Mouse (Mus musculus): ENCODE measurements around the gene Tprkb. TPM values are rescaled to one million over a fixed set of nuclear protein-coding genes. Genes with fewer than 3 reads are reported as not detected.
"Not testable (repeated sequence)": the region's sequence is repeated elsewhere in the genome, so short reads cannot be mapped to it uniquely, and the experiment has no call there.

The Tprkb gene
- polyA plus RNA-seq, 1 experiment from 2014 or later: 23.3 TPM

DNA sequence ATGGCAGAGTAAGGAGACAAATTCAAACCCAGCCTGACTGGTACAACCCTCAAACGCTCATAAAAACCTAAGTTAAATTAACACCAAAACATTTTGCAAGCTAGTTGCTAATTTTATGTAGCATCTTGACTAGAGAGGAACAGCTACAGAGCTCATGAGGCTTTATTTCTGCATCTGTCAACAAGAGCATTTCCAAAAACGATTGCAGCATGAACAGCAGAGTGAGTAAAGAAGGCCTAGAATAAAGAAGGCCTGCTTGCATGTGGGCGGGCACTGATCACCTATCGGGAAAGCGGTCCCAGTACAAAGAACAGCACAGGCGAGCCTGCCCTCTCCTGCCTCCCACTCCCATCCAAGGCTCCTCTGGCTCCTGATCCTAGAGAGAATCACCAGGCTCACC lies 36.9 kb downstream of the Tprkb start:
- no peaks in the 10 kb centered on the region for H3K9me3 ChIP-seq (replicated peaks)
- ATAC-seq (replicated peaks; ENCODE audit: insufficient number of reproducible peaks, insufficient read depth, low FRiP score, low read depth): no peak
- H3K4me1 ChIP-seq (replicated peaks): no peaks in the 10 kb centered on the region
- no peak overlapping the region for H3K9ac ChIP-seq
- no peak overlapping the region for H3K4me3 ChIP-seq
- no peaks in the 10 kb centered on the region for H3K27me3 ChIP-seq
- WGBS: 87% methylated on average over 6 of the region's 6 CpGs
- no peak overlapping the region for H3K4me2 ChIP-seq
- peaks cover 94% of the 10 kb centered on the region for H3K36me3 ChIP-seq
- no peak overlapping the region for H3K27ac ChIP-seq

DNA sequence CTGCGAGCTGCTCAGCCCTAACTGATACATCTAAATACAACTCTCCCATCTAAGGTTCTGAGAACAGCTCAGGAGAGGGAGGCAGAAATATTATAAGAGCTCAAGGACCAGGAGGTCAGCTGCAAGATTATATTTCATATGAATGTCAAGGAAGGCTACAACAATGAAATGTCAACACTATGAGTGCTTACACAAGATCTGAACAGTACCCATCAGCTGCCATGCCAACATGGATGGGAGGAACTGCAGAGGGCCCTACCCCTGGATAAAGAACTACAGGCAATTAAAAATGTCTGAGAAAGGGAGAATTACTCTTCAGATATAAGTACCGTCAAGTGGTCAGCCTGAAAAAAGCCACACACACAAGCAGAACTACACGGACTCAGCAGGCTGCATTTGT lies 45.9 kb downstream of the Tprkb start:
- peaks cover 51% of the 10 kb centered on the region for H3K36me3 ChIP-seq
- no peak for ATAC-seq (replicated peaks; ENCODE audit: insufficient number of reproducible peaks, insufficient read depth, low FRiP score, low read depth)
- H3K4me1 ChIP-seq (replicated peaks): peaks cover 10% of the 10 kb centered on the region
- no peak overlapping the region for H3K9ac ChIP-seq
- no peak overlapping the region for H3K4me3 ChIP-seq
- H3K27ac ChIP-seq: no peak overlapping the region
- WGBS: 81% methylated on average over 3 of the region's 3 CpGs
- H3K4me2 ChIP-seq: no peak overlapping the region
- no peaks in the 10 kb centered on the region for H3K9me3 ChIP-seq (replicated peaks)
- no peaks in the 10 kb centered on the region for H3K27me3 ChIP-seq

GRCm38 (mm10) chr6:85961101-85962091 lies 49.7 kb downstream of the Tprkb start, which contains the start of gene Dusp11:
Gene Dusp11, minus strand, starts transcription at chr6:85961667.
- under 1% methylated on average over 70 of the region's 70 CpGs for WGBS
- Histone ChIP-seq H3K9me3 (replicated peaks) (no peaks in the 10 kb centered on the region), H3K9ac (peak within 1 kb of the TSS; percentile 91), H3K4me1 (replicated peaks) (peaks cover 14% of the 10 kb centered on the region), H3K4me3 (peak within 1 kb of the TSS; percentile 72), H3K4me2 (peak within 1 kb of the TSS; percentile 67), H3K27me3 (no peaks in the 10 kb centered on the region), H3K36me3 (peaks cover 22% of the 10 kb centered on the region), H3K27ac (peak within 1 kb of the TSS; percentile 98)
- ATAC-seq (replicated peaks; ENCODE audit: insufficient number of reproducible peaks, insufficient read depth, low FRiP score, low read depth): peak; percentile 95

GRCm38 (mm10) chr6:85966081-85966480 lies 54.4 kb downstream of the Tprkb start:
- peaks cover 16% of the 10 kb centered on the region for H3K4me1 ChIP-seq (replicated peaks)
- H3K27me3 ChIP-seq; H3K4me3 ChIP-seq; H3K27ac ChIP-seq; H3K9ac ChIP-seq; H3K9me3 ChIP-seq (replicated peaks); H3K36me3 ChIP-seq; ATAC-seq (replicated peaks; ENCODE audit: insufficient number of reproducible peaks, insufficient read depth, low FRiP score, low read depth); H3K4me2 ChIP-seq: not testable (repeated sequence)
- WGBS: 41% methylated on average over 6 of the region's 6 CpGs

DNA sequence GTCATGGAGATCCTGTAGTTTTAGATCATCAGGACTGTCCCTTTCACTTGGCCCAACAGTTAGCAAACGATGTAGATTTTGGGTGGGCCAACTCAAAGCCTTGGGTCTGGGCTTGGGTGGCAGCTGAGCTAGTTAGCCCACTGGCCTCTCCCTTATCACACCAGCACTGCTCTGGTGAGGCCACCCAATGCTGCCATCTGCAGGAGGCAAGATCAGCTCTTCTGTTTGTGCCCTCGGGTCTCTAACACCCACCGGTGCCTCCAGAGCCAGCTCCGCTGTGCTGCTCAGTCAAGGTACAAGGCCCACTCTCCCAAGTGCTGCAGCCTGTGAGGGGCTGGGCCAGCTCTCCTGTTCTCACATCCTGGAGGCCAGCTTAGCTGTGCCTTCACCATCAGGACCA lies 55.0 kb downstream of the Tprkb start:
- 77% methylated on average over 4 of the region's 4 CpGs for WGBS
- H3K36me3 ChIP-seq: no peaks in the 10 kb centered on the region
- peaks cover 16% of the 10 kb centered on the region for H3K4me1 ChIP-seq (replicated peaks)
- H3K27ac ChIP-seq: no peak overlapping the region
- no peaks in the 10 kb centered on the region for H3K9me3 ChIP-seq (replicated peaks)
- ATAC-seq (replicated peaks; ENCODE audit: insufficient number of reproducible peaks, insufficient read depth, low FRiP score, low read depth): no peak
- H3K4me2 ChIP-seq: no peak overlapping the region
- H3K9ac ChIP-seq: no peak overlapping the region
- no peak overlapping the region for H3K4me3 ChIP-seq
- H3K27me3 ChIP-seq: no peaks in the 10 kb centered on the region

DNA sequence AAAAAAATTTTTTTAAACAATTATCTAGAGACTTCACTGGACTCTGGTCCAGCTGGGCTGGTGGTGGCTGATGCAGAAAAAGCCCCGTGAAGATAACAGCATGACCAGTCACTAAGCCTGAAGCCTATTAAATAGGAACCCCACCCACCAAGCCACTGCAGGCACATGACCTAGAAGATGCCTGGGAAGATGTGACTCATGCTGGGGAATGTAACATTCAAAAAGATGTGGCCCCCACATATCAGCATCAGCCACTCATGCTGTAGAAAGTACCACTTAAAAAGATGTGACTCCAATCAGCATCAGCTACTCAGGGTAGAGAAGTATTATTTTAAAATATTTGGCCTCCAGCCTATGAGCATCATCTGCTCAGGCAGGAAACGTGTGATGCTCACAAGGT lies 58.2 kb downstream of the Tprkb start:
- no peaks in the 10 kb centered on the region for H3K9me3 ChIP-seq (replicated peaks)
- H3K27ac ChIP-seq: no peak overlapping the region
- ATAC-seq (replicated peaks; ENCODE audit: insufficient number of reproducible peaks, insufficient read depth, low FRiP score, low read depth): 0 out of 2 replicates have a peak, but pooled peaks have one; percentile 13
- no peaks in the 10 kb centered on the region for H3K36me3 ChIP-seq
- H3K27me3 ChIP-seq: no peaks in the 10 kb centered on the region
- peaks cover 29% of the 10 kb centered on the region for H3K4me1 ChIP-seq (replicated peaks)
- no peak overlapping the region for H3K9ac ChIP-seq
- no peak overlapping the region for H3K4me3 ChIP-seq
- H3K4me2 ChIP-seq: no peak overlapping the region
- 25% methylated on average over 2 of the region's 2 CpGs for WGBS

DNA sequence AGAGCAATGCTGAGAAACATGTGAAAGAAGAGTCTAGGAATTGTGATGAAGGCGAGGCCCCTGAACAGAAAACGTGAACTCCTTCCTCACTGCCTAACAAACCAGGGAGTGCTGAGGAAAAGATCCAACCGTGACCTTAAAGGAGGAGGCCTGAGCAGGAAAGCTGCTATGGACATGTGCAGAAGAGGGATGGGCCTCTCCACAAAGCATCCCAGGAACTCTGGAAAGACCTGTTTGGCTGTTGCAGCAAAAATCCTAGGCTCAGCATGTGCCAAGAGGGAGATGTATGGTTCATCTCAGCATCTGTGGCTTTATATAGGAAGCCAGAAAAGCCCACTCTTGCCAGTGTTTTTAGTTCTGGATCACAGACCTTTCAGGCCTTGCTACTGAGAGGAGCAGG lies 61.0 kb downstream of the Tprkb start:
- 32% methylated on average over 3 of the region's 3 CpGs for WGBS
- Histone ChIP-seq H3K4me3 (no peak overlapping the region), H3K4me1 (replicated peaks) (peaks cover 21% of the 10 kb centered on the region), H3K4me2 (no peak overlapping the region), H3K27me3 (no peaks in the 10 kb centered on the region), H3K27ac (peak overlapping the region; percentile 66), H3K9me3 (replicated peaks) (no peaks in the 10 kb centered on the region), H3K9ac (no peak overlapping the region), H3K36me3 (no peaks in the 10 kb centered on the region)
- ATAC-seq (replicated peaks; ENCODE audit: insufficient number of reproducible peaks, insufficient read depth, low FRiP score, low read depth): no peak

DNA sequence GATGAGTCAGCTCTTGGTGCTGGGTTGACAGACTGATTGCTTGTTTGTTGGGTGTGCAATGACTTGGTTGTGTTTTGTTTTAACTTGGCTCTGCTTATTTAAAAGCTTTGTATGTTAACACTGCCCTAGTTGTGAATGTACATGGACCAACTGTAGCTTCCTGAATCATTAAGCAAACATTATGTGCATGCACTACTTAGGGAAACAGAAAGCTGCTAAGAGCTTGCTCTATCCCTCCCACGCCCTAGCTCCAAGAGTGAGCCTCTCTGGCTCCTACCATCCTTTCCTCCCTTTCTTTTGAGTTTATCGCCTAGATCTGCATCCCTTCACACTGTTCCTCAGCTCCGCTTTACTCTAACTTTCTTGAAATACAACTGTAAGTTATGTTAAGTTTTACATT lies 61.7 kb downstream of the Tprkb start:
- Histone ChIP-seq H3K9ac (no peak overlapping the region), H3K27me3 (no peaks in the 10 kb centered on the region), H3K4me2 (no peak overlapping the region), H3K4me1 (replicated peaks) (peaks cover 21% of the 10 kb centered on the region), H3K36me3 (no peaks in the 10 kb centered on the region), H3K9me3 (replicated peaks) (no peaks in the 10 kb centered on the region), H3K4me3 (no peak overlapping the region), H3K27ac (no peak overlapping the region)
- 68% methylated on average over 3 of the region's 3 CpGs for WGBS
- no peak for ATAC-seq (replicated peaks; ENCODE audit: insufficient number of reproducible peaks, insufficient read depth, low FRiP score, low read depth)

DNA sequence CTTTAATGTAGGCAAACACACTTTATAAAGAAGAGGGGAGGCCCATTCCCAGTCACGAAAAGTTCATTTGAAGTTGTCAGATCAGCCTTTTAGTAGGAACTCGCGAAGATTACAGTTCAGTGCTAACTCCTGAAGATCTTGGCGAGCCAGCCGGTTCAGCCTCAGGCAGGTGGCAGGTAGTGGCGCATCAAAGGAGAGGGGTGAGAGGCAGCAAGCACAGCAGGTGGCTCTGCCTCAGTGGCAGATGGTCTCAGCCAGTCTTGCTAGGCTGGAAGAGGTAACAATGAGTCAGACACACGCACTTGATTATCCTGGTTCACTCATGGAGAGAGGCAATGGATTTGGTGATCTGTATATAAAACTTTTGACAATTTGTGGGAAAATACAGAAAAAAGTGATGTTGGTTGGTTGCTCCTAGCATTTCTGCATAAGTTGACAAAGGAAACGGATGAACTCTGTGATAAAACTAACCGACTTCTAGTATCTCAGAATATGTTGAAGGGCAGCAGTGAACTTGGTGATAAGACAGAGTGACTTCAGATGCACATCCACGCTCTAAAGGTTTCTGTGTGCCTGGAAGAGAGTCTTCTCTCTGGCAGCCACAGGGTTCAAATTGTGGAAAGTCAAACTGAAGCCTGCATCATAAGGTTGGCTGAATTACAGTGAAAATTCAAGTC lies 63.4 kb downstream of the Tprkb start:
- H3K27me3 ChIP-seq: no peaks in the 10 kb centered on the region
- no peaks in the 10 kb centered on the region; the same call in 1 of the 2 replicates for H3K9me3 ChIP-seq (replicated peaks)

GRCm38 (mm10) chr6:85975761-85976160 lies 64.1 kb downstream of the Tprkb start:
- H3K36me3 ChIP-seq: no peaks in the 10 kb centered on the region
- peaks cover 13% of the 10 kb centered on the region for H3K4me1 ChIP-seq (replicated peaks)
- H3K9ac ChIP-seq: no peak overlapping the region
- no peak for ATAC-seq (replicated peaks; ENCODE audit: insufficient number of reproducible peaks, insufficient read depth, low FRiP score, low read depth)
- H3K27ac ChIP-seq: no peak overlapping the region
- no peak overlapping the region for H3K4me3 ChIP-seq
- no peak overlapping the region for H3K4me2 ChIP-seq
- WGBS: 81% methylated on average over 1 of the region's 1 CpGs
- H3K27me3 ChIP-seq: no peaks in the 10 kb centered on the region
- no peaks in the 10 kb centered on the region; the same call in 1 of the 2 replicates for H3K9me3 ChIP-seq (replicated peaks)

More for the DNA sequence above, 63.4 kb downstream of the Tprkb start:
- 49% methylated on average over 10 of the region's 10 CpGs for WGBS
- no peaks in the 10 kb centered on the region for H3K36me3 ChIP-seq
- ATAC-seq (replicated peaks; ENCODE audit: insufficient number of reproducible peaks, insufficient read depth, low FRiP score, low read depth): no peak
- no peak overlapping the region for H3K9ac ChIP-seq
- H3K4me1 ChIP-seq (replicated peaks): peaks cover 18% of the 10 kb centered on the region
- no peak overlapping the region for H3K27ac ChIP-seq
- no peak overlapping the region for H3K4me3 ChIP-seq
- no peak overlapping the region for H3K4me2 ChIP-seq

DNA sequence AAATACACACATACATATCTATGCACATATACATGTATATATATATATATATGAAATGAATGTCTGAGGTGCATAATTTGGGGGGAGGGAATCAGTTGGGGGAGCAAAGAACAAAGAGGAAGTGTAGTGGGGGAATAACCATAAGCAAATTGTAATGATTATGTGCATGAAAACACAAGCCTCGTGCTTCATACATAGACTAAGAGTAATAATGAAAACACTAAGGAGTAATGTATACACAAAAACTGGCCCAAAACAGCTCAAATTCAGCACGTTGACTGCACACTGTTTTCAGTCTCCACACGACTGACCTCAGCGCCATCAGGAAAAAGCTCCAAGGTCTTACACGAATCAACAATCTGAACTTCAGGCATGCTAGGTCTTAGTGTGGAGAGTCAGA lies 64.6 kb downstream of the Tprkb start:
- no peak overlapping the region for H3K9ac ChIP-seq
- H3K27ac ChIP-seq: no peak overlapping the region
- 76% methylated on average over 5 of the region's 5 CpGs for WGBS
- ATAC-seq (replicated peaks; ENCODE audit: insufficient number of reproducible peaks, insufficient read depth, low FRiP score, low read depth): no peak
- peaks cover 13% of the 10 kb centered on the region for H3K4me1 ChIP-seq (replicated peaks)
- no peaks in the 10 kb centered on the region for H3K36me3 ChIP-seq
- no peak overlapping the region for H3K4me3 ChIP-seq
- H3K9me3 ChIP-seq (replicated peaks): no peaks in the 10 kb centered on the region; the same call in 1 of the 2 replicates
- no peak overlapping the region for H3K4me2 ChIP-seq
- no peaks in the 10 kb centered on the region for H3K27me3 ChIP-seq
